Mouse (Mus musculus): ENCODE measurements around the gene Ggcx.

- TF ChIP-seq CTCF (IDR thresholded peaks at IDR 0.05; ENCODE audit: control insufficient read depth, insufficient read depth, low read length) (peak; percentile 8; the same call in 1 of the 2 replicates), POLR2A (IDR thresholded peaks at IDR 0.05; ENCODE audit: borderline replicate concordance, control insufficient read depth, low read depth, low read length) (no peak)
Measured at GRCm38 (mm10) chr6:72410003-72410402, 4.1 kb upstream of the Ggcx start.

Data from bone marrow, adult 2 months (tissue).